13 mouse cellular contexts compared by ENCODE assay signal in the genomic region with DNA sequence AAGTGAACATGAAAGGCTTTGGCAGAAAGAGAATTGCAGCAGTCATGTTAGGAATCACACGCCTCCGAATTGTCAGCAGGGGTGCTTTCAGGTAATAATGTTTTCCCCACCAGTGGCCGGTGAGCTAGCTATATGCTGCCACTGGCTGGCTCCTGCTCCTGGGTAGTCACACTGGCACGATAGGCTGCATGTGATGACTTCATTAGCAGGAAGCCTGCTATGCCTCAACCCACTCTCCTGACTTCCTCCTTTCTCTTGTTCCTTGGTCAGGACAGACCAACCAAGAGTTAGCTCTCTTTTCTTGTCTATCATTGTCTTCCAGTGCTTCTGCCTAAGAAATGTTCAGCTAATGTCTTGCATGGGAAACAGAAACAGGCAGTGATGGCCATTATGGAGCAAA.
"Had no signal": no experiment of that assay in that cellular context is flagged by ENCODE, and none has a peak within 500 bp of the region (broad histone marks: within the 10 kb centered on the region; RNA-seq: fewer than 3 reads in every experiment).

No protein-coding gene starts in this region.

- DNase-seq: kidney, postnatal 10 days; kidney, postnatal 4 days; lung, embryonic 14.5 days; lung, postnatal 14 days; right cerebral cortex, postnatal 4 days; spleen, adult 18-20 months; thymus, postnatal 36 days had no signal

- H3K9ac ChIP-seq: limb, embryonic 15.5 days; liver, embryonic 12.5 days; lung, embryonic 14.5 days; midbrain, embryonic 15.5 days; neural tube, embryonic 12.5 days had no signal

- H3K4me3 ChIP-seq: left cerebral cortex, adult 2 months; limb, embryonic 15.5 days; liver, embryonic 12.5 days; midbrain, embryonic 15.5 days; neural tube, embryonic 12.5 days had no signal

- H3K36me3 ChIP-seq: midbrain, embryonic 15.5 days had no signal

- H3K4me1 ChIP-seq: limb, embryonic 15.5 days; liver, embryonic 12.5 days; midbrain, embryonic 15.5 days; neural tube, embryonic 12.5 days had no signal

- H3K4me2 ChIP-seq: limb, embryonic 15.5 days; liver, embryonic 12.5 days; lung, embryonic 14.5 days; midbrain, embryonic 11.5 days; midbrain, embryonic 15.5 days; neural tube, embryonic 12.5 days had no signal

- ATAC-seq: liver, embryonic 12.5 days; midbrain, embryonic 15.5 days had no signal

- H3K9me3 ChIP-seq: limb, embryonic 15.5 days; liver, embryonic 12.5 days; midbrain, embryonic 15.5 days; neural tube, embryonic 12.5 days had no signal

- H3K27ac ChIP-seq: left cerebral cortex, adult 2 months; limb, embryonic 15.5 days; liver, embryonic 12.5 days; midbrain, embryonic 15.5 days; neural tube, embryonic 12.5 days had no signal

- H3K27me3 ChIP-seq: limb, embryonic 15.5 days; liver, embryonic 12.5 days; midbrain, embryonic 15.5 days; neural tube, embryonic 12.5 days had no signal
